Mouse (Mus musculus) limb, embryonic 10.5 days (tissue): Measurements from ENCODE around the gene Nprl2. TPM values are rescaled to one million over a fixed set of nuclear protein-coding genes. Genes with fewer than 3 reads are reported as not detected.
A peak's percentile ranks its signal among the peaks of the same experiment; 100 is the strongest.

Source experiments
- DNase-seq: peaks from one replicate; pipeline ENCODE4 v3.0.0-alpha.2; 2017; ENCODE audit warnings: low spot score
- H3K27ac ChIP-seq: fragments of 300-500 bp; sonication (generic); 2 replicates; pipeline ENCODE4 v1.5.1; 2016; ENCODE audit warnings: mild to moderate bottlenecking
- H3K27me3 ChIP-seq: fragments of 300-500 bp; sonication (generic); 2 replicates; pipeline ENCODE4 v1.6.1; 2016; ENCODE audit warnings: low read depth, mild to moderate bottlenecking; ENCODE audit not compliant: poor library complexity, severe bottlenecking
- H3K36me3 ChIP-seq: fragments of 300-500 bp; sonication (generic); 2 replicates; pipeline ENCODE4 v1.6.1; 2016; ENCODE audit warnings: mild to moderate bottlenecking, moderate library complexity
- H3K4me1 ChIP-seq: fragments of 300-500 bp; sonication (generic); 2 replicates; pipeline ENCODE4 v1.6.1; 2016
- H3K4me3 ChIP-seq: fragments of 300-500 bp; sonication (generic); 2 replicates; pipeline ENCODE4 v1.5.1; 2016; ENCODE audit warnings: mild to moderate bottlenecking, moderate library complexity
- H3K9me3 ChIP-seq: fragments of 300-500 bp; sonication (generic); replicated peaks from 2 replicates; pipeline ENCODE4 v1.6.1; 2016; ENCODE audit warnings: mild to moderate bottlenecking
- WGBS: fragments of 180-500 bp; shearing (Covaris S2); methylation state at CpG from one replicate; pipeline ENCODE4 v1.1.7; 2016; 5-methylcytosine and 5-hydroxymethylcytosine counted together
- polyA plus RNA-seq: library from polyadenylated mRNA; unstranded; fragments of >200 nt; fragmentation: Nextera tagmentation; extraction: Ambion mirVana; gene quantifications from 2 replicates; pipeline ENCODE4 v1.2.1, GENCODE M21; 2016

The Nprl2 gene
- polyA plus RNA-seq, 1 experiment from 2014 or later = 37.3 TPM

DNA sequence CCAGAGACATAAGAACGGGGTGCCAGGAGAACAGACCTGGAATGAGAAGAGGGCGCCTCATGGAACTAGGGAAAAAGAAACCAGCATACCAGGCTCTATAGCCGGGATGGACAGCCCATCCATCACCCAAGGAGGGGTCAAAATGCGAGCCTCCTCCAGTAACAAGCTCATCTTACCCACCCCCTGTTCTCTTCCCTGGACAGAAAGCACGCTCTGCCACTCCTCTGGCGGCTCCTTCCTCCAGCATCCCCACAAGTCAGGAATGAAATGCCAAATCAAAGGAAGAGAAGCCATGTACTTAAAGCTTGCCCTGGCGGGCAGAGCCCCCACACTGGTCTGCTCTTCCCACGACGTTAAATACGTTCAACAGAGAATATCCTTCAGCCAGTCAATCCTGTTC lies 1.0 kb upstream of the Nprl2 start:
- H3K36me3 ChIP-seq = peaks cover 63% of the 10 kb centered on the region
- H3K4me3 ChIP-seq = peak overlapping the region; percentile 68
- H3K4me1 ChIP-seq = peaks cover 48% of the 10 kb centered on the region
- no peaks in the 10 kb centered on the region for H3K27me3 ChIP-seq
- WGBS = 32% methylated on average over 10 of the region's 10 CpGs
- no peaks in the 10 kb centered on the region for H3K9me3 ChIP-seq
- no peak overlapping the region for H3K27ac ChIP-seq
- no peak for DNase-seq

DNA sequence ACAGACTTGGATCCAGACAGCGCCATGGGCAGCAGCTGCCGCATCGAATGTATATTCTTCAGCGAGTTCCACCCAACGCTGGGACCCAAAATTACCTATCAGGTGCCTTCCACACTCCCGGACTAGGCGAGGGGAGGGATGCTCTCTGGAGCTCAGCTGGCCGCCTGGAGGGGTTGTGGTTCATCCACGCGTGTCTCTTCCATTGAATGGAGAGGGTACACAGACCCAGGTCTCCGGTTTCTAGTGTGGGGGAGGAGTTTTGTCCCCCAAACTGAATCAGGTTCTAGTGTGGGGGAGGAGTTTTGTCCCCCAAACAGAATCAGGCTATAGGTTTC lies 293 bp downstream of the Nprl2 start:
- H3K4me3 ChIP-seq = peak overlapping the region; percentile 68
- no peaks in the 10 kb centered on the region for H3K9me3 ChIP-seq
- no peak for DNase-seq
- no peaks in the 10 kb centered on the region for H3K27me3 ChIP-seq
- H3K36me3 ChIP-seq = peaks cover 54% of the 10 kb centered on the region
- H3K27ac ChIP-seq = peak overlapping the region; percentile 75
- WGBS = under 1% methylated on average over 11 of the region's 11 CpGs
- peaks cover 48% of the 10 kb centered on the region for H3K4me1 ChIP-seq

- Histone ChIP-seq H3K4me1 (peaks cover 51% of the 10 kb centered on the region), H3K27me3 (0 out of 2 replicates have a peak, but pooled peaks cover 2% of the 10 kb centered on the region), H3K36me3 (peaks cover 50% of the 10 kb centered on the region), H3K9me3 (no peaks in the 10 kb centered on the region), H3K4me3 (peak overlapping the region; percentile 68), H3K27ac (peak overlapping the region; percentile 75; the same call in 1 of the 2 replicates)
- DNase-seq = no peak
- 50% methylated on average over 8 of the region's 8 CpGs for WGBS
These were observed 695 bp downstream of the Nprl2 start for GRCm38 (mm10) chr9:107542721-107543120.

DNA sequence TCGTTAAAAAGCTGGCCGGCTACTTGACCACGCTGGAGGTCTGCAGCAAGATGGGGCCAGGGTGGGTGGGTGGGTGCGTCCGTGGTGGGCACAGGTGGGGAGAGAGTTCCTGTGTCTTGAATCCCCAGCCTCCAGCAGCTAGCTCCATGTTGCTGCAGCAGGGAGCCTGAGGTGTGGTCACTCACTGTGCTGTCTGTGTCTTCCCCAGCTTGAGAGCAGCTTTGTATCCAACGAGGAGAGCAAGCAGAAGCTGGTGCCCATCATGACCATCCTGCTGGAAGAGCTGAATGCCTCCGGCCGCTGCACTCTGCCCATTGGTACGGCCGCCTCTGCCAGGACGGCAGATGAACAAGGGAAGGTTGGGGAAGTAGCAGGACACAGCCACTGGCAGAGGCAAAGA lies 1.3 kb downstream of the Nprl2 start:
- DNase-seq = no peak
- Histone ChIP-seq H3K4me1 (peaks cover 53% of the 10 kb centered on the region), H3K4me3 (peak overlapping the region; percentile 68; the same call in 1 of the 2 replicates), H3K36me3 (peaks cover 44% of the 10 kb centered on the region), H3K9me3 (no peaks in the 10 kb centered on the region), H3K27me3 (peaks cover 7% of the 10 kb centered on the region), H3K27ac (no peak overlapping the region)
- WGBS = 88% methylated on average over 11 of the region's 11 CpGs

GRCm38 (mm10) chr9:107544196-107544700 lies 2.2 kb downstream of the Nprl2 start:
- Histone ChIP-seq H3K27me3 (peaks cover 15% of the 10 kb centered on the region), H3K9me3 (no peaks in the 10 kb centered on the region), H3K27ac (no peak overlapping the region), H3K4me1 (peaks cover 53% of the 10 kb centered on the region), H3K4me3 (no peak overlapping the region), H3K36me3 (peaks cover 35% of the 10 kb centered on the region)
- DNase-seq = no peak
- 97% methylated on average over 17 of the region's 17 CpGs for WGBS

DNA sequence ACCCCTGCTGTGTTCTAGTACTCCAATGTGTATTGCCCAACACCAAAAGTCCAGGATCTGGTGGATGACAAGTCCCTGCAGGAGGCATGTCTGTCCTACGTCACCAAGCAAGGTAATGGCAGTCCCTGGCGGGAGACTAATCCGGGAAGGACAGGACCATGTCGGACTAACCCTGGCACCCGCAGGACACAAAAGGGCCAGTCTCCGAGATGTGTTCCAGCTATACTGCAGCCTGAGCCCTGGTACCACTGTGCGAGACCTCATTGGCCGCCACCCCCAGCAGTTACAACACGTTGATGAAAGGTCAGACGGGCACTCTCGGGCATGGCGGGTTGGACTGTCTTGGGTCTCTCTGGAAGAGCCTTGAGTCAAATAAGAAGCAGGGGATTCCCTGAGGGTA lies 2.7 kb downstream of the Nprl2 start:
- Histone ChIP-seq H3K27ac (no peak overlapping the region), H3K4me3 (no peak overlapping the region), H3K27me3 (peaks cover 20% of the 10 kb centered on the region), H3K9me3 (no peaks in the 10 kb centered on the region), H3K4me1 (peaks cover 58% of the 10 kb centered on the region), H3K36me3 (peaks cover 30% of the 10 kb centered on the region)
- 97% methylated on average over 12 of the region's 12 CpGs for WGBS
- no peak for DNase-seq

DNA sequence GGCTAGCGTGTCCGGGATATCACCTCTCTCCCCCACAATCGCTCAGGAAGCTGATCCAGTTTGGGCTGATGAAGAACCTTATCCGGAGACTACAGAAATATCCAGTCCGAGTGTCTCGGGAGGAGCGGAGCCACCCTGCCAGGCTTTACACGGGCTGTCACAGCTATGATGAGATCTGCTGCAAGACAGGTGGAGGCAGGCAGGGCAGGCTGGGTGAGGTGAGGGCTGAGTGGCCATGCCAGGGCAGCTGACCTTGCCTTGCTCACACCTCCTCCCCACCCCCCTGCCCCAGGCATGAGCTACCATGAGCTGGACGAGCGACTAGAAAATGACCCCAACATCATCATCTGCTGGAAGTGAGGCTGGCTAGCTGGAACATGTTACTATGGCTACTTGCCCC lies 3.2 kb downstream of the Nprl2 start:
- H3K4me1 ChIP-seq = peaks cover 62% of the 10 kb centered on the region
- no peak overlapping the region for H3K4me3 ChIP-seq
- H3K27me3 ChIP-seq = peaks cover 25% of the 10 kb centered on the region
- 89% methylated on average over 10 of the region's 10 CpGs for WGBS
- H3K27ac ChIP-seq = no peak overlapping the region
- H3K9me3 ChIP-seq = no peaks in the 10 kb centered on the region
- peaks cover 25% of the 10 kb centered on the region for H3K36me3 ChIP-seq
- DNase-seq = no peak

DNA sequence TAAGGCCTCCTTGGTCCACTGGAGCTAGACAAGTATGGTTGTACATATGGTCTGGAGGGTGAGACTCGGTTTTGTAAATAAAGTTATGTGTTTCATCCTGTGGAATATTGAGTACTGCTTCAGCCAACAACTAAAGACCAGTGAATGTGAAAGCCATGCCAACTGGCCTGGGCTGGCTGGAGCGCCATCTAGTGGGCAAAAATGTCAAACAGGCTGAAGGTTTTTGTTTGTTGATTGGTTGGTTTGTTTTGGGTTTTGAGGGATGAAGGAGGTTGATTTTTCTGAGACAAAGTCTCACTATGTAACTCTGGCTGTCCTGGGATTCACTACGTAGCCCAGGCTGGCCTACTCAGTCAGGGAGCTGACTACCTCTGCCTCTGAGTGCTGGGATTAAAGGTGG lies 3.6 kb downstream of the Nprl2 start:
- H3K9me3 ChIP-seq = no peaks in the 10 kb centered on the region

DNA sequence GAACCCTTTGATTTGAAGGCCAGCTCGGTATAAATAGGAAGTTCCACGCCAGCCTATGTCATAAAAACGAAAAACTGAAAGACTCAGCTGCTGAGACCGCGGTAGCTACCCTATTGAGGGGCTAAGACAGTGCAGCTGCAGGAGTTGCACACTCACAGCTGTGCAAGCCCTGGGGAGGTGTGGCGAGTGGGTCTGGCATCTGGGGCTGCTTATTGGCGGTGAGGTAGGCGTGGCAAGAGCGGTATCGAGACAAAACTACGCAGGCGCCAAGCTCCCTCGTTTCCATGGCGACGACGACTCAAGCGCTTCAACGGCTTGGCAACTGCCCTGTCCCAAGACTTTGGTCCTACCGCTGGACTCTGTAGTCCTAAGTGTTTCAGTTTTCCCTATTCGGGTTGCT lies 5.0 kb downstream of the Nprl2 start, which contains the start of gene Zmynd10:
Zmynd10 (plus strand) TSS at position 273 of the 400 bp plus-strand sequence.
- Histone ChIP-seq H3K4me3 (peak within 1 kb of the TSS; percentile 39), H3K27me3 (peaks cover 32% of the 10 kb centered on the region), H3K36me3 (peaks cover 24% of the 10 kb centered on the region), H3K9me3 (no peaks in the 10 kb centered on the region), H3K4me1 (peaks cover 69% of the 10 kb centered on the region), H3K27ac (peak within 1 kb of the TSS; percentile 54; the same call in 1 of the 2 replicates)
- WGBS = 5% methylated on average over 20 of the region's 20 CpGs
- DNase-seq = peak; percentile 95

More for the DNA sequence above, 3.6 kb downstream of the Nprl2 start:
- DNase-seq = peak; percentile 87
- Histone ChIP-seq H3K27me3 (peaks cover 29% of the 10 kb centered on the region), H3K27ac (no peak overlapping the region), H3K36me3 (peaks cover 24% of the 10 kb centered on the region), H3K4me3 (no peak overlapping the region), H3K4me1 (peaks cover 65% of the 10 kb centered on the region)
- 6% methylated on average over 3 of the region's 3 CpGs for WGBS

- no peak overlapping the region for H3K27ac ChIP-seq
- H3K4me3 ChIP-seq = no peak overlapping the region
- peaks cover 32% of the 10 kb centered on the region for H3K27me3 ChIP-seq
- peaks cover 24% of the 10 kb centered on the region for H3K36me3 ChIP-seq
- no peaks in the 10 kb centered on the region for H3K9me3 ChIP-seq
- DNase-seq = no peak
- 85% methylated on average over 5 of the region's 5 CpGs for WGBS
- H3K4me1 ChIP-seq = peaks cover 71% of the 10 kb centered on the region
These were observed 5.9 kb downstream of the Nprl2 start for GRCm38 (mm10) chr9:107547957-107548356.

- WGBS = 87% methylated on average over 10 of the region's 10 CpGs
- peaks cover 17% of the 10 kb centered on the region for H3K36me3 ChIP-seq
- peaks cover 32% of the 10 kb centered on the region for H3K27me3 ChIP-seq
- no peak for DNase-seq
- no peak overlapping the region for H3K4me3 ChIP-seq
- H3K4me1 ChIP-seq = peaks cover 72% of the 10 kb centered on the region
- H3K27ac ChIP-seq = no peak overlapping the region
- H3K9me3 ChIP-seq = no peaks in the 10 kb centered on the region
These were observed 6.8 kb downstream of the Nprl2 start for GRCm38 (mm10) chr9:107548820-107549219.

DNA sequence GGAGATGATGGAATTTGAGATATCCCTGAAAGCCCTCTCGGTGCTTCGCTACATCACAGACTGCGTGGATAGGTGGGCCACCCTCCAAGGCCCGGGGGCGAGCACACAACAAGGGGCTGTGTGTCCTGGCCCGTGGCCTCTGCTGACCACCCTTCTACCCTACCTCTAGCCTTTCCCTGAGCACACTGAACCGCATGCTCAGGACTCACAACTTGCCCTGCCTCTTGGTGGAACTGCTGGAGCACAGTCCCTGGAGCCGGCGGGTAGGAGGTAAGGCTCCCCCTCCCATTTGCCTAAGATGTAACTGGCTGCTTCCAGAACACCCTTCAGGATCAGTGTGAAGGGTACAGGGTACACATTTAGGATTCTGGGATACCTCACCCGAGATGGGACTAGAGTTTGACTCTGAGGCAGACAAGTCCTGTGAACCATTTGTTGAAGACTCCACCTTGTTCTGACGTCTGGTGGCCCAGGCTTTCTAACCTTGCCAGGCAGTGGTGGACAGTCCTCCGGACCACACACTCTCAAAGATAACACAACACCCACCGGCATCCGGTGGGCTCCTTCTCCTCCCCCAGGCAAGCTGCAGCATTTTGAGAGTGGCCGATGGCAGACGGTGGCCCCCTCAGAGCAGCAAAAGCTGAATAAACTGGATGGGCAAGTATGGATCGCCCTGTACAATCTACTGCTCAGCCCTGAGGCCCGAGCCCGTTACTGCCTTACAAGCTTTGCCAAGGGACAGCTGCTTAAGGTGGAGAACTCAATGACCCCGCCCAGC lies 7.5 kb downstream of the Nprl2 start:
- H3K4me1 ChIP-seq = peaks cover 79% of the 10 kb centered on the region
- no peak overlapping the region for H3K27ac ChIP-seq
- H3K4me3 ChIP-seq = no peak overlapping the region
- WGBS = 85% methylated on average over 20 of the region's 20 CpGs
- no peak for DNase-seq
- no peaks in the 10 kb centered on the region for H3K9me3 ChIP-seq
- H3K27me3 ChIP-seq = peaks cover 32% of the 10 kb centered on the region
- H3K36me3 ChIP-seq = peaks cover 10% of the 10 kb centered on the region

DNA sequence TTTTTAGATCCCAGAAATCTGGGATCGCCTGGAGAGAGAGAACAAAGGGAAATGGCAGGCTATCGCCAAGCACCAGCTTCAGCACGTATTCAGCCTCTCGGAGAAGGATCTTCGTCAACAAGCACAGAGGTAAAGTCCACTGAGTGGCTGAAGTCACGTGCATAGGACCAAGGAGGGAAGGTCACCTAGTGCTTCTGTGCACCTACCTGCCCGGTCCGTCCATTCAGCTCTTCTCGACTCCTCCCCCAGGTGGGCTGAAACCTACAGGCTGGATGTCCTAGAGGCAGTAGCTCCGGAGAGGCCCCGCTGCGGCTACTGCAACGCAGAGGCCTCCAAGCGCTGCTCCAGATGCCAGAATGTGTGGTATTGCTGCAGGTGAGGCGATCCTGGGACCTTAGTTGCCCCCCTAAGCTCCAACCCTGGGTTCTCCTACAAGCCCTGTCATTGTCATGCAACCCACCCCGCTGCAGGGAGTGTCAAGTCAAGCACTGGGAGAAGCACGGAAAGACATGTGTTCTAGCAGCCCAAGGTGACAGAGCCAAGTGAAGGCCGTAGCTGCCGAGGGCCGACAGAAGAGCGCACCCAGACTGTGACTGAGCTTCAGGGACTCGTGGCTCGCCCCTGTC lies 8.6 kb downstream of the Nprl2 start:
- H3K9me3 ChIP-seq = no peaks in the 10 kb centered on the region
- peak overlapping the region; percentile 88 for H3K27ac ChIP-seq
- H3K4me3 ChIP-seq = peak overlapping the region; percentile 83
- peaks cover 83% of the 10 kb centered on the region for H3K4me1 ChIP-seq
- WGBS = 20% methylated on average over 23 of the region's 23 CpGs
- DNase-seq = peak; percentile 42
- peaks cover 32% of the 10 kb centered on the region for H3K27me3 ChIP-seq
- no peaks in the 10 kb centered on the region for H3K36me3 ChIP-seq
